Mouse (Mus musculus) forebrain, embryonic 16.5 days (tissue): ENCODE data around the gene Hsd3b4. TPM values are rescaled to one million over a fixed set of nuclear protein-coding genes. Genes with fewer than 3 reads are reported as not detected.

Experiments used
- polyA plus RNA-seq: library from polyadenylated mRNA; unstranded; fragments of >200 nt; fragmentation: Nextera tagmentation; extraction: Ambion mirVana; gene quantifications from 2 replicates; pipeline ENCODE4 v1.2.1, GENCODE M21; 2015

Hsd3b4 gene
- polyA plus RNA-seq, 1 experiment from 2014 or later = not detected

Other genes with a start within 250 kb of the Hsd3b4 start
- 10.8 and 12.8 TPM in 2 replicates for gene Hmgcs2, start 230.1 kb downstream of the Hsd3b4 start, polyA plus RNA-seq
- gene Phgdh, start 170.5 kb downstream of the Hsd3b4 start, polyA plus RNA-seq = 168 and 190 TPM in 2 replicates
- 14.7 and 18.1 TPM in 2 replicates for gene Zfp697, start 128.1 kb downstream of the Hsd3b4 start, polyA plus RNA-seq
- not detected in 2 replicates for gene Gm4450, start 53.4 kb downstream of the Hsd3b4 start, polyA plus RNA-seq
- gene Gm10681, start 78.3 kb upstream of the Hsd3b4 start, polyA plus RNA-seq = not detected in 2 replicates
- gene Hsd3b5, start 119.7 kb upstream of the Hsd3b4 start, polyA plus RNA-seq = not detected in 2 replicates
- not detected in 2 replicates for gene Hsd3b2, start 214.0 kb upstream of the Hsd3b4 start, polyA plus RNA-seq